Mouse (Mus musculus) urinary bladder, postnatal 14 days (tissue): ENCODE results near the gene Olfr419.

ENCODE experiments used
- DNase-seq: peaks from one replicate; pipeline ENCODE4 v3.0.0; 2021; ENCODE audit warnings: low spot score

Olfr419 gene

DNA sequence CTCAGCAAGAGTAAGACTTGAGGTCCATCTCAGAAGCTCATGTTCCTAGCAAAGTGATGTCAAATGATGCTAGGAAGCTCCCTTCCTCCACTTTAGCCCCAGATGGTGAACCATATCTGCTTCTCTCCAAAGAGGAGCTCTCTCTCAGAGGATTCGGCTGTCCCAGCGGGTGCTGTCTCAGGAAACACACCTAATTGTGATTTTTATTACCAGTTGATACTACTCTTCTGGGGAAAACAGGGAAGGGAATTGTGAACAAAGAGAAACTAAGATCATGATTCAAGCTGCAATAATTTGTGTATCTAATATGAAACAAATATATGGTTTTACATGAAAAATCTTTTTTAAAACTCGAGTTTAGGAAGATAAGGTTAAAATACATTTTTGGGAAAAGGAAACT lies at the start of gene Olfr419:
Gene Olfr419 (minus strand): TSS at position 101 of the 400 bp plus-strand sequence.
- no peak for DNase-seq

- no peak for DNase-seq
Observed at GRCm38 (mm10) chr1:174270643-174271042, 18.8 kb upstream of the Olfr419 start.

GRCm38 (mm10) chr1:174269162-174269561 lies 17.3 kb upstream of the Olfr419 start:
- no peak for DNase-seq

DNA sequence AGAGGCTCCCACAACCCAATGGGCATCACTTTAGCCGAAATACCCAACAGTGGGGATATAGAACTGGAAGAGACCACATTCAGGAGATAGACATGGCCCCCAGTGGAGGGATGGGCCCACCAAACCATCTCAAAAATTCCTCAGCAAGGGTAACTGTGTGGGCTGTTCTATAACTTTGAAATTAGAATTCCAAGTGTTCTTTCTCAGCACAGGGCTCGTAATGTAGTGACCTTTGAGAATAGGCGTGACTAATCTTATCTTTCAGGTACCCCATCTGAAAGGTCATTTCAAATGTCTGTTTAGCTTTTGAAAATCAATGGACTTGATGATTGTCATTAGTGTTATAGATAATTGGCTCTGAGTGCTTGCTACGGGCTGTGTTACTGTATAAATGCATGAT lies 16.0 kb upstream of the Olfr419 start:
- DNase-seq = no peak

DNA sequence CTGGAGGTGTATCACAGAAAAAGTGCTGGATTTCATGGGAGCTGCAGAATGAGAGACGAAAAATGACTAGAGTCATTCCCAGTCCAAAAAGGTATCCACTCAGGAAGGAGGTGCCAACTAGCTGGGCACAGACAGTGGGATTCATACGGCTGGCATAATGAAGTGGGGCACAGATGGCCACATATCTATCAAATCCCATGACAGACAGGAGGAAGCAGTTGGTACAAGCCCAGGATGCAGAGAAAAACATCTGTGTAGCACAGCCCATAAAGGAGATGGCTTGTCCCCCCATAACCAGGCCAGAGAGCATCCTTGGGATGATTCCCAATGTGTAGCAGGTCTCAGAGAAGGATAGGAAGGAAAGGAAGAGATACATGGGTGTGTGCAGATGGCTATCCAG lies 1.5 kb downstream of the Olfr419 start:
- no peak for DNase-seq

DNA sequence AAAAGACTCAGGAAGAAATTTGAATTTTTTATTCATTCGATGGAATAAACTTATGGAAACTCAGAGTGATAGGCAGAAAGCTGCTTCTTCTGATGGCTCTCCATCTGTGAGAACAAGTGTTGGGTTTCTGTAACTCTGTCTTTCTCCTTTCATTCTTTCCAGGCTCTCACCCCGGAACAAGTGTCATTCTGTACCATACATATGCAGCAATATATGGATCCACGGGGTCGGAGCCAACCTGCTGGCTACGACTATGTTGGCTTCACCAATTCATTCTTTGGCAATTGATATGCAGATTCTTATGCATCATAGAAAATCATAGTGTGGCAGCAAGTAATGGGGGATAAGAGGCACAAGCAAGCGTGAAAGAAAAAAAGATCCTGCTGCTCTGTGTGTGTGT lies 4.7 kb downstream of the Olfr419 start:
- DNase-seq = no peak

DNA sequence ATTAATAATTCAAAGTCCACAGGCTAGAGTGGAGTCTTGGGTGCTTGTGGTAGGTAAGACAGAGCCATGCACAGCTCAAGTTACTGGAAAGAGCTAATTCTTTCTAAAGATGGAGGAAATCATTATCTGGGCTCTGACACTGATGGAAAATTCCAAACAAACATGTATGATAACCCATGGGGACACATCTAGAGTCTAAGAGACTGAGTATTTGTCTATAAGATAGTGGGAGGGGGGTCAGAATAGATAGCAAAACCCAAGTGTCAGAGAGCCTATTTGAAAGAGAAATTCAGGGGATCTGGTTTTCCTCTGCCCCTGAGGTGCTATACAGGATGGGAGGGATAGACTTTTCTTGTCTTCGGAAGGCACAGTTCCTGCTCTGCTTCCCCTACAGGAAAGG lies 5.8 kb downstream of the Olfr419 start:
- DNase-seq = no peak

DNA sequence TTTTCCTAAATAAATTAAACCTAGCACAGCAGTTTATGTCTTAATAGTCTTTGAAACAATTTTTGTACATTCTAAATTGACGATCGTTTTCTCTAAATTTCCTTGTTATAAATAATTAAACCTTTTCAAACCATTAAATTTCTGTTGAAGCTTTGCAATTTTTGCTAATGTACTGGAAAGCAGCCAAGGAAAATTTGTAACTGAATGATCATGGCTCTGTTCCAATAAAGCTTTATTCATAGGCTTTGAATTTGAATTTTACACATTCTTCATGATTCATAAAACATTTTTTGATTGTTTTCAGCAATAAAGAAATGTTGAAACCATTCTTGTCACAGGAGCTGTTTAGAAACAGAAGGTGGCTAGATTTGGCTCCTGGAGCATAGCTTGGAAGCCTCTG lies 7.2 kb downstream of the Olfr419 start:
- no peak for DNase-seq

DNA sequence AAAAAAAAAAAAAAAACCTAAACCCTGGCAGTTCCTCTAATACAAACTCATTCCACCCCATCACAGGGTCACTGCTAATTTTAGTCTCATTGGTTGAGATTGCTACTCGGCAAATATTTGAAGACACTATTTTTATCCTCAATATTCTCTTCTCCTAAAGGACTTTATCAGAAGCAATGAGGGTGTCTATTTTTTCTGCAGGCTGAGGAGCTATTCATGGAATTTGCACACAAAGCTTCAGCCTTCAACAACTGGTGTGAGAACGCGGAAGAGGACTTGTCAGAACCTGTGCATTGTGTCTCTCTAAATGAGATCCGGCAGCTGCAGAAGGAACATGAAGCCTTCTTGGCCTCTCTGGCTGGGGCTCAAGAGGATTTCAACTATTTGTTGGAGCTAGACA lies 11.9 kb downstream of the Olfr419 start:
- DNase-seq = no peak

- no peak for DNase-seq
Observed at GRCm38 (mm10) chr1:174216528-174217204, 35.2 kb downstream of the Olfr419 start.

DNA sequence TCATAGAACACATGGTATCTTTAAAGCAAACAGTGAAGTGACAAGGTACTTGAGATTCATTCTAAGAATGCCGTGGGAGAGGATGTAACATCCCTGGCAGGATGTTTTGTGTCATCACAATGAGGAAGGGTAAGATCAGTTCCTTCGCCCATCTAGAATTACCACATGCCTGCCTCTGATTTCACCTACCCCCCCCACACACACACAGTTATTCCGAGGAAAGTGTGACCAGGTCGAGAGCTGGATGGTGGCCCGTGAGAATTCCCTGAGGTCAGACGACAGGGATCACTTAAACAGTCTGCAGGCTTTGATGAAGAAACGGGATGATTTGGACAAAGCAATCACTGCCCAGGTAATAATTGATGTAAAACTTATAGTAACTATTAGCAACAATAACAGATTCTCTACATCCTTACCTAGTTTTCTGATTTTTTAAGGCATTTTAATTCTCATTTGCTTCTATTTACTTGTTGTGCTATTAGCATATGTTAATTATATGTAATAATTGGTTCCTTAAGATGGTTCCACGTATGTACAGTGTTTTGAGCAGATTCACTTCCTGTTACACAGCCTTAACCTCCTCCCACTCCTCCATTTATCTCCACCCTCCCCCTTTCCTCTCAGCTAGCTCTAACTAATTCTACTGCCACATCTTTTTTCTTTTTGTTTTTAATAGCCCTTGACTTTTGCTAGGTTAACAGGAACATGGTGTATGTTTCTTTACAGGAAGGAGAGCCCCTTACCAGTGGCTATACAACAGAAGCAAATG lies 36.4 kb downstream of the Olfr419 start:
- DNase-seq = no peak

DNA sequence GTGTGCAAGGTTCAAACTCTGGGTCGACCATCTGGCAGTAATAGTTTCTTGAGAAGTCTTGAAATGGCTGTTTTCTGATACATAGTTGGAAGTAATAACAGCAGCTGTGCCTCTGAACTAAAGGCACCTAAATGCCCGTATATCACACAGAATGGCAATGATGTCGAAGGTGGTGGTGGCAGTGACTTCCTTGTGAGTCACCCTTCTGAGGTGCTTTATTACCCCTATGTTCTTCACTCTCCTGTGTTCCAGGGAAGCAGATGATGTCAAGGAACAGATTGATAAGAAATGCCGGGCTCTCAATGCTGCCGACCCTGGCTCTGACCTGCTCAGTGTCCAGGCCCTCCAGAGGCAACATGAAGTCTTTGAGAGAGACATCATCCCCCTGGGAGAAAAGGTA lies 39.6 kb downstream of the Olfr419 start:
- no peak for DNase-seq

- DNase-seq = no peak
Observed at GRCm38 (mm10) chr1:174204699-174205098, 47.2 kb downstream of the Olfr419 start.
